Mouse (Mus musculus): ENCODE data around the gene Bcl2l1. TPM values are rescaled to one million over a fixed set of nuclear protein-coding genes. Genes with fewer than 3 reads are reported as not detected.

The Bcl2l1 gene
- total RNA-seq (2021), result 100 to 1,000 TPM; 120 to 127 TPM
- long read RNA-seq, experiment 1, transcript Bcl2l1-201 (3 exons, 2,417 nt), result major isoform, 97 of 186 reads
- long read RNA-seq, experiment 1, transcript Bcl2l1-202 (3 exons, 2,568 nt), result minor isoform, 44 of 186 reads
- long read RNA-seq, experiment 1, partial matches to known transcripts, result 20 of 186 reads
- long read RNA-seq, experiment 1, other reads (novel, unspliced or antisense), result 25 of 186 reads
- long read RNA-seq, experiment 2, transcript Bcl2l1-201 (3 exons, 2,417 nt), result major isoform, 86 of 189 reads
- long read RNA-seq, experiment 2, transcript Bcl2l1-202 (3 exons, 2,568 nt), result minor isoform, 61 of 189 reads
- long read RNA-seq, experiment 2, partial matches to known transcripts, result 9 of 189 reads
- long read RNA-seq, experiment 2, other reads (novel, unspliced or antisense), result 33 of 189 reads

- peak; percentile 97 to 99 for DNase-seq (ENCODE audit: low spot score in 2 of 2)
- intact Hi-C loops (cut with DNase I), result loop anchor here (1.0 to 5.0 kb wide), 3 partner anchors 64 to 214 kb away; no protein-coding TSS in a partner anchor
These were observed at the start of gene Bcl2l1 for GRCm38 (mm10) chr2:152831019-152831878. Gene Bcl2l1 (minus strand): TSS chr2:152831728.

GRCm38 (mm10) chr2:152880898-152881297 lies 49.4 kb upstream of the Bcl2l1 start:
- intact Hi-C loops (cut with DNase I), result no loop called here

GRCm38 (mm10) chr2:152878239-152878638 lies 46.7 kb upstream of the Bcl2l1 start:
- no peak for DNase-seq (ENCODE audit: low spot score in 2 of 2)
- intact Hi-C loops (cut with DNase I), result no loop called here

More at GRCm38 (mm10) chr2:152880898-152881297, 49.4 kb upstream of the Bcl2l1 start:
- no peak for DNase-seq (ENCODE audit: low spot score in 2 of 2)

GRCm38 (mm10) chr2:152863346-152863745 lies 31.8 kb upstream of the Bcl2l1 start:
- intact Hi-C loops (cut with DNase I), result no loop called here
- no peak for DNase-seq (ENCODE audit: low spot score in 2 of 2)

- intact Hi-C loops (cut with DNase I), result no loop called here
- DNase-seq (ENCODE audit: low spot score in 2 of 2), result no peak
These were observed 31.1 kb upstream of the Bcl2l1 start for GRCm38 (mm10) chr2:152862638-152863037.

- DNase-seq (ENCODE audit: low spot score in 2 of 2), result no peak
- intact Hi-C loops (cut with DNase I), result no loop called here
These were observed 30.4 kb upstream of the Bcl2l1 start for GRCm38 (mm10) chr2:152861891-152862290.

- intact Hi-C loops (cut with DNase I), result no loop called here
- no peak for DNase-seq (ENCODE audit: low spot score in 2 of 2)
These were observed 28.0 kb upstream of the Bcl2l1 start for GRCm38 (mm10) chr2:152859501-152859900.

- no peak for DNase-seq (ENCODE audit: low spot score in 2 of 2)
- intact Hi-C loops (cut with DNase I), result no loop called here
These were observed 16.9 kb upstream of the Bcl2l1 start for GRCm38 (mm10) chr2:152848466-152848865.

- intact Hi-C loops (cut with DNase I), result no loop called here
These were observed 16.3 kb upstream of the Bcl2l1 start, which contains the start of gene Tpx2 for GRCm38 (mm10) chr2:152847815-152848302. Gene Tpx2 (plus strand): TSS chr2:152847964.

GRCm38 (mm10) chr2:152847057-152847814 lies 15.7 kb upstream of the Bcl2l1 start:
- no peak for DNase-seq (ENCODE audit: low spot score in 2 of 2)
- intact Hi-C loops (cut with DNase I), result no loop called here

More at GRCm38 (mm10) chr2:152847815-152848302, 16.3 kb upstream of the Bcl2l1 start, which contains the start of gene Tpx2:
- peak; percentile 98 to 99 for DNase-seq (ENCODE audit: low spot score in 2 of 2)

- intact Hi-C loops (cut with DNase I), result no loop called here
- DNase-seq (ENCODE audit: low spot score in 2 of 2), result no peak
These were observed 11.2 kb upstream of the Bcl2l1 start for GRCm38 (mm10) chr2:152842741-152843140.

- no peak for DNase-seq (ENCODE audit: low spot score in 2 of 2)
- intact Hi-C loops (cut with DNase I), result no loop called here
These were observed 7.7 kb upstream of the Bcl2l1 start for GRCm38 (mm10) chr2:152839256-152839655.

- intact Hi-C loops (cut with DNase I), result loop anchor here (2.0 to 5.0 kb wide), 2 partner anchors 63 to 213 kb away; no protein-coding TSS in a partner anchor
- DNase-seq (ENCODE audit: low spot score in 2 of 2), result peak; percentile 87 to 92
These were observed 1.3 kb downstream of the Bcl2l1 start for GRCm38 (mm10) chr2:152830021-152830921.

- intact Hi-C loops (cut with DNase I), result loop anchor here (1.0 kb wide), 1 partner anchor 44 kb away; no protein-coding TSS in a partner anchor
- peak in 1 of 2 experiments; percentile 42 for DNase-seq (ENCODE audit: low spot score in 2 of 2)
These were observed 2.1 kb downstream of the Bcl2l1 start for GRCm38 (mm10) chr2:152829367-152829881.

- intact Hi-C loops (cut with DNase I), result no loop called here
These were observed 3.0 kb downstream of the Bcl2l1 start for GRCm38 (mm10) chr2:152828532-152828931.

GRCm38 (mm10) chr2:152828011-152828370 lies 3.5 kb downstream of the Bcl2l1 start:
- intact Hi-C loops (cut with DNase I), result no loop called here
- no peak for DNase-seq (ENCODE audit: low spot score in 2 of 2)

More at GRCm38 (mm10) chr2:152828532-152828931, 3.0 kb downstream of the Bcl2l1 start:
- DNase-seq (ENCODE audit: low spot score in 2 of 2), result no peak

- intact Hi-C loops (cut with DNase I), result no loop called here
- DNase-seq (ENCODE audit: low spot score in 2 of 2), result no peak
These were observed 4.1 kb downstream of the Bcl2l1 start for GRCm38 (mm10) chr2:152827321-152828010.

All from left cerebral cortex, postnatal 14 days (tissue).